Mouse (Mus musculus) CH12.LX (cell line): ENCODE measurements around the gene Pip4k2c. TPM values are rescaled to one million over a fixed set of nuclear protein-coding genes. Genes with fewer than 3 reads are reported as not detected.
A peak's percentile ranks its signal among the peaks of the same experiment; 100 is the strongest.

Experiments used
- DNase-seq: peaks from one replicate; pipeline ENCODE4 v3.0.0-alpha.2; 2013; ENCODE audit errors: extremely low read depth
- H3K27ac ChIP-seq: 2 replicates; pipeline ENCODE4 v1.5.1; 2012; ENCODE audit warnings: low read depth, mild to moderate bottlenecking, control low read depth, moderate library complexity; ENCODE audit not compliant: insufficient read depth
- H3K27me3 ChIP-seq: replicated peaks from 2 replicates; pipeline ENCODE3; 2012; ENCODE audit warnings: inconsistent platforms
- H3K36me3 ChIP-seq, 2 experiments: replicated peaks in 1 of 2; 2 replicates each; pipeline versions ENCODE3 to v1.6.1; 2012; ENCODE audit warnings: inconsistent platforms in 1 of 2, low read length in 1 of 2, mild to moderate bottlenecking in 1 of 2, mixed read lengths in 1 of 2, moderate library complexity in 1 of 2; ENCODE audit not compliant: control insufficient read depth in 1 of 2, insufficient read depth in 1 of 2
- H3K4me1 ChIP-seq, 2 experiments: 2 replicates each; pipeline ENCODE4 v1.6.1; 2012; ENCODE audit warnings: inconsistent platforms in 1 of 2, moderate library complexity in 1 of 2; ENCODE audit not compliant: insufficient read depth in 2 of 2, control insufficient read depth in 1 of 2
- H3K4me2 ChIP-seq: 2 replicates; pipeline ENCODE4 v1.6.1; 2012; ENCODE audit warnings: low read depth, mild to moderate bottlenecking, control low read depth; ENCODE audit not compliant: poor library complexity, insufficient read depth, severe bottlenecking
- H3K4me3 ChIP-seq, 3 experiments: fragments of 150-350 bp in 1 of 3; sonication (generic) in 1 of 3; replicated peaks in 1 of 3; 2 replicates each; pipeline versions ENCODE3 to v1.5.1; 2011 to 2012; ENCODE audit warnings: low read depth in 2 of 3, low read length in 2 of 3, mild to moderate bottlenecking in 2 of 3, moderate library complexity in 2 of 3, control low read depth in 1 of 3, improper control_type of control experiment in 1 of 3, inconsistent platforms in 1 of 3, mixed read lengths in 1 of 3; ENCODE audit not compliant: poor library complexity in 1 of 3
- H3K79me2 ChIP-seq: replicated peaks from 2 replicates; pipeline ENCODE4 v1.6.1; 2012; ENCODE audit warnings: mild to moderate bottlenecking, moderate library complexity; ENCODE audit not compliant: control insufficient read depth, poor library complexity, insufficient read depth, severe bottlenecking; ENCODE audit errors: extremely low read depth
- H3K9ac ChIP-seq: 2 replicates; pipeline ENCODE4 v1.6.1; 2012; ENCODE audit warnings: low read depth, mild to moderate bottlenecking, control low read depth, moderate library complexity; ENCODE audit not compliant: insufficient read depth
- H3K9me3 ChIP-seq: replicated peaks from 2 replicates; pipeline ENCODE3; 2012; ENCODE audit warnings: low read length, inconsistent platforms, mixed read lengths
- CTCF ChIP-seq, 2 experiments: IDR thresholded peaks in 1 of 2; conservative IDR thresholded peaks in 1 of 2; 2 replicates each; pipeline ENCODE4 v1.5.1; 2011 to 2012; ENCODE audit warnings: low read depth in 2 of 2, low read length in 2 of 2, improper control_type of control experiment in 1 of 2, inconsistent platforms in 1 of 2, mild to moderate bottlenecking in 1 of 2, moderate library complexity in 1 of 2
- E2F4 ChIP-seq: IDR thresholded peaks from 2 replicates; pipeline ENCODE4 v1.6.1; 2011; ENCODE audit warnings: low read depth, low read length, improper control_type of control experiment; ENCODE audit not compliant: insufficient replicate concordance
- ETS1 ChIP-seq: conservative IDR thresholded peaks from 2 replicates; pipeline ENCODE4 v1.6.1; 2012; ENCODE audit warnings: low read depth, mild to moderate bottlenecking, inconsistent platforms, low read length, improper control_type of control experiment, moderate library complexity
- GABPA ChIP-seq: IDR thresholded peaks from 2 replicates; pipeline ENCODE4 v1.6.1; 2012; ENCODE audit warnings: low read depth, low read length, improper control_type of control experiment, inconsistent platforms; ENCODE audit not compliant: insufficient replicate concordance
- JUN ChIP-seq: IDR thresholded peaks from 2 replicates; pipeline ENCODE4 v1.6.1; 2011; ENCODE audit warnings: low read depth, mild to moderate bottlenecking, low read length, improper control_type of control experiment, moderate library complexity; ENCODE audit not compliant: insufficient read depth
- JUND ChIP-seq: conservative IDR thresholded peaks from 2 replicates; pipeline ENCODE4 v1.6.1; 2011; ENCODE audit warnings: low read depth, low read length, improper control_type of control experiment
- KAT2A ChIP-seq: IDR thresholded peaks from 2 replicates; pipeline ENCODE4 v1.6.1; 2012; ENCODE audit warnings: low read length, improper control_type of control experiment, inconsistent platforms; ENCODE audit not compliant: insufficient replicate concordance
- MAFK ChIP-seq: IDR thresholded peaks from 2 replicates; pipeline ENCODE4 v1.6.1; 2011; ENCODE audit warnings: low read length, improper control_type of control experiment; ENCODE audit not compliant: insufficient replicate concordance
- MAX ChIP-seq: IDR thresholded peaks from 2 replicates; pipeline ENCODE4 v1.6.1; 2011; ENCODE audit warnings: low read length, improper control_type of control experiment
- MEF2A ChIP-seq: IDR thresholded peaks from 2 replicates; pipeline ENCODE4 v1.6.1; 2014; ENCODE audit warnings: low read depth, mild to moderate bottlenecking, inconsistent platforms, low read length, improper control_type of control experiment, borderline replicate concordance
- MXI1 ChIP-seq: IDR thresholded peaks from 2 replicates; pipeline ENCODE4 v1.6.1; 2011; ENCODE audit warnings: mild to moderate bottlenecking, low read depth, low read length, improper control_type of control experiment
- NELFE ChIP-seq: IDR thresholded peaks from 2 replicates; pipeline ENCODE4 v1.6.1; 2011; ENCODE audit warnings: low read depth, low read length, improper control_type of control experiment
- PAX5 ChIP-seq: IDR thresholded peaks from 2 replicates; pipeline ENCODE4 v1.6.1; 2012; ENCODE audit warnings: low read length, inconsistent platforms, mixed read lengths
- RCOR1 ChIP-seq: conservative IDR thresholded peaks from 2 replicates; pipeline ENCODE4 v1.6.1; 2012; ENCODE audit warnings: low read depth, mild to moderate bottlenecking, inconsistent platforms, low read length, improper control_type of control experiment
- SIN3A ChIP-seq: IDR thresholded peaks from 2 replicates; pipeline ENCODE4 v1.6.1; 2012; ENCODE audit warnings: low read length, improper control_type of control experiment, inconsistent platforms
- SMC3 ChIP-seq: IDR thresholded peaks from 2 replicates; pipeline ENCODE4 v1.6.1; 2011; ENCODE audit warnings: low read depth, low read length, improper control_type of control experiment
- TBP ChIP-seq: conservative IDR thresholded peaks from 2 replicates; pipeline ENCODE4 v1.6.1; 2011; ENCODE audit warnings: low read depth, low read length, improper control_type of control experiment
- TCF12 ChIP-seq: IDR thresholded peaks from 2 replicates; pipeline ENCODE4 v1.6.1; 2014; ENCODE audit warnings: low read depth, mild to moderate bottlenecking, inconsistent platforms, low read length, improper control_type of control experiment
- USF1 ChIP-seq: IDR thresholded peaks from 2 replicates; pipeline ENCODE4 v1.6.1; 2014; ENCODE audit warnings: low read depth, mild to moderate bottlenecking, inconsistent platforms, low read length, improper control_type of control experiment
- ZKSCAN1 ChIP-seq: IDR thresholded peaks from 2 replicates; pipeline ENCODE4 v1.6.1; 2012; ENCODE audit warnings: low read depth, inconsistent platforms, low read length, improper control_type of control experiment, borderline replicate concordance
- ZMIZ1 ChIP-seq: IDR thresholded peaks from 2 replicates; pipeline ENCODE4 v1.6.1; 2012; ENCODE audit warnings: low read depth, mild to moderate bottlenecking, inconsistent platforms, low read length, improper control_type of control experiment
- ZNF384 ChIP-seq: IDR thresholded peaks from 2 replicates; pipeline ENCODE4 v1.6.1; 2012; ENCODE audit warnings: low read depth, low read length, improper control_type of control experiment, inconsistent platforms
- dilution Hi-C: fragments of 300-500 bp; cut with MboI; formaldehyde crosslinking; loops from 2 replicates; pipeline ENCODE4 v1.14.3; 2020; ENCODE audit warnings: low sequenced_read_pairs; ENCODE audit not compliant: extremely low pct_unique_long_range_greater_than_20kb, extremely low pct_ligation_motif_present
- in situ Hi-C: fragments of 300-500 bp; cut with MboI; formaldehyde crosslinking; loops from 3 replicates; pipeline ENCODE4 v1.14.3; 2019; ENCODE audit warnings: low sequenced_read_pairs, low pct_ligation_motif_present, low pct_unique_long_range_greater_than_20kb, mixed read lengths
- polyA plus RNA-seq: library from polyadenylated mRNA; unstranded; fragments of >175 nt; gene quantifications from 2 replicates; pipeline ENCODE4 v1.2.1, GENCODE M21; 2012; ENCODE audit warnings: low read depth; ENCODE audit not compliant: insufficient read length
- total RNA-seq, 2 experiments: library from RNA; depleted of rRNA; stranded (reverse); fragments of 300-350 nt in 1 of 2; fragments of >200 nt in 1 of 2; gene quantifications; 2 replicates each; pipeline ENCODE4 v1.2.3; 2012 to 2014

Pip4k2c gene
- total and polyA plus RNA-seq, 3 experiments: 13.3 to 24.7 (median 22.7) TPM

DNA sequence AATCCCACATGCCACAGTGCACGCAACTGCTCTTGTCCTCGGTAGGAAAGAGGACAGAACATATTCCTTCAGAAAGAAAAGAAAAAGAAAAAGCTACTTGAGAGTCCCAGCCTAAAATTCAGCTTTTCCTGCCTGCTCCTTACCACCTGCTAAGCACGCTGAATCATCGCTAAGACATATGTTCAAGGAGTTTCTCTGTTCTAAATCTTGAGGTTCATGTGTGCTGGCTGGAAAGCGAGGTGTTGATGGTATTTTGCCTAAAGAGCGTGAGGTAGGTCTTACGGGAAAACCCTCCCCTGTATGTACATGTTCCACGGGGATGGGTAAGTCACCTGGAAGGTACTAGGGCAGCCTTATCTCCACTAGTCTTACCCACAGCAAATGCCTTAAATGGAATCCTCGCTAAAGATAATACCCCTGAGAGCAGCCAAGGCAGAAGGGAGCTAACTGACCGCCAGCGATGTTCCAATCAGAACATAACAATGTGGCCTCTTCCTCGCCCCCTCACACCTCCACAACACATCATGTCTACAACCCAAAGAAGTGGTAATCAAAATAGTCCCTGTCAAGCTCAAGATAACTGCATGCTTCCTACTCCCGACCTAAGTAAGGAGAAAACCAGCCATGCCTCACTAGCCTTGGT lies 1.3 kb downstream of the Pip4k2c start:
- in situ Hi-C loops: no loop called here
- TF ChIP-seq PAX5 (no peak), TCF12 (no peak), E2F4 (no peak), CTCF (conservative IDR thresholded peaks at IDR 0.05 in 1 of 2, IDR thresholded peaks at IDR 0.05 in 1 of 2; ENCODE audit: low read depth in 2 of 2, low read length in 2 of 2) (no peak), MAX (no peak), JUN (no peak), ZNF384 (no peak), MEF2A (no peak), ETS1 (no peak), USF1 (no peak), MXI1 (no peak), KAT2A (no peak), ZKSCAN1 (no peak), SIN3A (no peak), RCOR1 (no peak), JUND (no peak), NELFE (no peak), ZMIZ1 (no peak), MAFK (no peak)
- TF ChIP-seq, all 38 proteins: peak for 0
- Histone ChIP-seq H3K9ac (no peak overlapping the region), H3K4me2 (peak overlapping the region; percentile 57), H3K9me3 (no peaks in the 10 kb centered on the region), H3K36me3 (peaks cover 34 to 46% of the 10 kb centered on the region in 2 experiments), H3K79me2 (peaks cover 8% of the 10 kb centered on the region; the same call in 1 of the 2 replicates), H3K4me1 (peaks cover 7 to 16% of the 10 kb centered on the region in 2 experiments), H3K27me3 (no peaks in the 10 kb centered on the region), H3K4me3 (peak overlapping the region in 2 of 3 experiments; percentile 64 to 90), H3K27ac (no peak overlapping the region)
- dilution Hi-C loops: no loop called here
- DNase-seq: no peak

DNA sequence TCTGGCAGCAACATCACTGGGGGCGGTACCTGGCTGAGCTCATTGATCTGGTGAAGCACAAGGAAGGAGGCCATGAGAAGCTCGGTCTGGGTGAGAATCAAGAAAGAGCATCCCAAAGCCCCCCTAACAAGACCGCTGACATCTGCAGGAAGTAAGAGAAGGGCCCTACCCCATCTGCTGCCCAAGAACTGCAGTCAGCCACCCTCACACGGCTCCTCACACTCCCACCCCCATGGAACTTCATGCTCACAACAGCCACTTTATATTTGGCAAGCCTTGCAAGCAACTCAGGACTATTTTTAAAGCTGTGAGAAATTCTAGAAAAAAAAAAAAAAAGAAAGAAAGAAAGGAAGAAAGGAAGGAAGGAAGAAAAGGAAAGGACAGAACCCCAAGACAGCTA lies 2.5 kb downstream of the Pip4k2c start:
- no peak for DNase-seq
- Histone ChIP-seq H3K9me3 (no peaks in the 10 kb centered on the region), H3K27me3 (no peaks in the 10 kb centered on the region), H3K4me2 (no peak overlapping the region), H3K27ac (no peak overlapping the region), H3K36me3 (peaks cover 43 to 55% of the 10 kb centered on the region in 2 experiments), H3K4me1 (peaks cover 7 to 16% of the 10 kb centered on the region in 2 experiments), H3K9ac (no peak overlapping the region), H3K4me3 (no peak overlapping the region), H3K79me2 (peaks cover 8% of the 10 kb centered on the region; the same call in 1 of the 2 replicates)
- dilution Hi-C loops: no loop called here
- no peak for TF ChIP-seq GABPA
- TF ChIP-seq NELFE: no peak
- TF ChIP-seq PAX5: no peak
- TF ChIP-seq SMC3: no peak
- no peak for TF ChIP-seq TBP
- TF ChIP-seq RCOR1: no peak
- in situ Hi-C loops: no loop called here
